Mouse (Mus musculus): ENCODE measurements around the gene Slc5a2. TPM values are rescaled to one million over a fixed set of nuclear protein-coding genes. Genes with fewer than 3 reads are reported as not detected.
A peak's percentile ranks its signal among the peaks of the same experiment; 100 is the strongest.

Gene Slc5a2
- under 1 TPM in 1 of 2 experiments, not detected in 1; 0.98 TPM for polyA plus RNA-seq (2017; shearing (Covaris generic))

DNA sequence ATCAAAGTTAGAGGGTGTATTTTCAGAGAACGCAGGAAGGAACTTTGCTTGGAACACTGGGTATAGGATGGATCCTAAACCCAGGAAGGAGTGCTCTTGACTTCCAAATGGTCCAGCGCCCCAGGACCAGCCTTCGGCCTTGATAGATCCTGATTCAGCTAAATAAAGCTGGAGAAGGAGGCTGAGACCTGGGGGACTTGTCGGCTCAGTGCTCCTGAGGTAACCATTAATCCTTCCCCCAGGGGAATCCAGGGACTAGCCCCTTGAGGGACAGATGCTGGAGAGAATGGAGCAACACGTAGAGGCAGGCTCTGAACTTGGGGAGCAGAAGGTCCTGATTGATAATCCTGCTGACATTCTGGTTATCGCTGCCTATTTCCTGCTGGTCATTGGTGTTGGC lies at the start of gene Slc5a2:
Gene Slc5a2 (plus strand): TSS at position 247 of the 400 bp plus-strand sequence.
- no peak for ATAC-seq

DNA sequence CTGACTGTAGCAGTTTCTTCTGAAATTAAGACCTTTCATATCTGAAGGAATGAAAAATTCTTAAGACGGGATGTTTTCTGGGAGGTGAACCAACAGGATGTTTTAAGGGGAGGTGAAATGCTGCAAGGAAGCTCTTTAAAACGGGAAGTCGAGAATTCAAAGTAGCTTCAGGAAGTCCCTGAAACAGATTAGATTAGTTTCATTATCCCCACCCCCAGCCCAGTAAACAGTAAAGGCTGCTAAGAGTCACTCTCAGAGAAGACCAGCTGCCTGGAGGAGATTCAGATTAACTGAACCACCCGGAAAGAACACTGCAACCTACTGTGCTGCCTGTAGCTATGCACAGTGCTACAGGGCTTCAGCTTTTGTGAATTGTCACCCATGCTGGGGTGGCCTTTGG lies 45.5 kb upstream of the Slc5a2 start:
- no peak for ATAC-seq

DNA sequence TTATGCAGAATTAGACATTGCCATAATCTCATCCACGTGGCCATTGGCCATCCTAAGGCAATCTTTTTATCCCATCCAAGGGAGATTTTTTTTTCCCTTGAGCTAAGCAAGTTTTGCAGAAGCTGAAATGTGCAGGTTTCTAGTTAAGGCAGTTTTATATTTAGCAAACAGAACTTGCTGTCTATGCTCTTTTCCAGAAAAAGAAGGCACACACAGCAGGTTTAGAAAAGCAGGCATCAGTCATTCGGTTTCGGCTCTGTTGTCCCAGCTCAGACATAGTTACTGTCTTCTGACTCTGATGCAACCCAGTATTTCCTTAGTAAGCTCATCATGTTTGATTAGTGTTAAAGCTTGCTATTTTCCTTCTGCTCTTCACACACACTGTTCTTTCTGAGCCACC lies 44.5 kb upstream of the Slc5a2 start:
- ATAC-seq, result no peak

DNA sequence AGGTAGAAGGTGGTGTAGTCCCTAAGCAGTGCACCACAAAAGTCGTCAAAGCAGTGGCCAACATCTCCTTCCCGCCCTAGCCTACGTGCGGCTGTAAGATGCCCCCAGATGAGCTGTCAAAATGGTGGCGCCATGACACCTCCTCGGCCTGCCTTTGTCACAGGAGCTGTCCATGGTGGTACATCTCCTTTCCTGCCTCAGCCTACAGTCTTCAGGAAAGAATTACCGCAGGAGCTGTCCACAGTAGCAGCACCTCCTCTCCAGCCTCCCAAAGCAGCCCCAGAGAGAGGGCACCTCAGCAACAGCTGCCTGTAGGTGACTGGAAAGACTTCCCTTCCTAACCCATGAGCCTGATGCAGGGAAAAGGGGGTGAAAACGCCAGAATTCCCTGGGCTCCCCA lies 33.7 kb upstream of the Slc5a2 start:
- ATAC-seq, result no peak

DNA sequence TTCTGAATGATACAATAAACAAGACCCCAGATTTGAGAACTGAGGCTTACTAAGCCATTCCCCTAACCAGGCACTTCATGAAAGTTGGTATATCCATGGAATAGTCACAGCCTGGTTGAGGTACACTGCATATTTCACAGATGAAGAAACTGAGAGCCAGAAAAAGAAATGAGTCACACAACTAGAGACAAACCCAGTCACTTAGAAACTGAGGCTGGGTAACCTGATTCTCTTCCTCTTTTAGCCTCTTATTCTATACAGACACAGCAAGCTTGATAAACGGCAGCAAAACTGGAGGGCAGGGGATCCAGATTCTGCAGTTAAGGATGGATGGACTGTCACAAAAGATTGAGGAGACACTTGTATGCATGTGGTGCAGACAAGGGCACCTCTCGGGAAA lies 30.7 kb upstream of the Slc5a2 start:
- no peak for ATAC-seq

DNA sequence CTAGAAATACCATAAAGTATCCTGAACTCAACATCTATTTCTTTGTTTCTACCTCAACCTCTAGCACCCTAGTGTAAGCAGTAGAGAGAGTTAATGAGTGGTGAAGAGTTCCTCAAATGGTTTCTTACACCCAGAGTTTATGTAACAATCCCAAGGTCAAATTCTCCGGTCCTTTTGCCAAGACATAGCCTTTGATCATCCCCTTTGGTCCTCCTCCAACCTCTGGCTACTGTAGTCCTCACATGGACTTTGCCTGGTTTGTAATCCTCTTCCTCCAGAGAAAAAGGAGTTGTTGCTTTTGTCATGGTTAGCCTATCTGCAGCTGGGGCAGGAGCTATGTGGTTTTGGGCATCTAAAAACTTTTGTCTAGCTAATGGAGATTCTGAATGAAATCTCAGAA lies 30.0 kb upstream of the Slc5a2 start:
- ATAC-seq, result no peak

DNA sequence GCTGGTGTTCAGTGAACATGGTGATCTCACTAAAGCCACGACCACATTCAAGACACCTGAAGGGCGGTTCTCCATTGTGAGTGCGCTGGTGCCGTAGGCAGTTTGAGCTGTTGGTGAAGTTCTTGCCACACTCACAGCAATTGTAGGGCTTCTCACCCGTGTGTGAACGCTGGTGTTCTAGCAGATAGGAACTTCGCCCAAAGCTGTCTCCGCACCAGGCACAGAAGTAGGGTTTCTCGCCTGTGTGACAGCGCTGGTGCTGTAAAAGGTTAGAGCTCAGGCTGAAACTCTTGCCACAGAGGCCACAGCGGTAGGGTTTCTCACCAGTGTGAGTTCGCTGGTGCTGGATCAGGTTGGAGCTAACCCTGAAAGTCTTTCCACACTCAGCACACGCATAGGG lies 29.0 kb upstream of the Slc5a2 start:
- no peak for ATAC-seq

DNA sequence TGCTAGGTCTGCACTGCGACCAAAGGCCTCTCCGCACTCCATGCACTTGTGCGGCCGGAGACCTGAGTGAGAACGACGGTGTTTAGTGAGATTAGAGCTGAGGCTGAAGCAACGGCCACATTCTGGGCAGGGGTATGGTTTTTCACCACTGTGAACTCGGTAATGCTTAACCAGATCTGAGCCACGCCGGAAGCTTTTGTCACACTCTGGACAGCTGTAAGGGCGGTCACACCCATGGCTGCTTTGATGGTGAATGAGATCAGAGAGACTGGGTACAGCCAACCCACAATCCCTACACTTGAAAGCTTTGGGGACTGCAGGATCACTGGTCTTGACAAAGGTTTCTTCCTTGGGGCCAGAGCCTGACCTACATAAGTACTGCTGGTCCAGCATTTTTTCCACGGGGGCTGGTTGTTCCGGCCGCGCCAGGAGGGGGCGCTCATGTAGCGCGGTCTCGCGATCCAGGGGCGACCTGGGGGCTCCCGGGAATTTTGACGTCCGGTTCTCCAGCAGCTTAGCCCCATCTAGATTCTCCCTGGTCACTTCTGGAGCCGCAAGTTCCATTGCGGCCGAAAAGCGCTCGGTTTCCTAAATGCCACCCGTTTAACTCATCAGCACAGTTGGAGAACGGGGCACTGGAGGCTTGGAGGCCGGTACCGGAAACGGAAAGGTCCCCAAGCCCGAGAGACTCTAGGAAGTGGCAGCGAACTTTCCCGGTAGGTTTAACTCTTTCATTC lies 28.4 kb upstream of the Slc5a2 start, which contains the start of gene Armc5:
Gene Armc5 (plus strand): TSS at position 487 of the 737 bp plus-strand sequence.
- peak; percentile 16 for ATAC-seq

DNA sequence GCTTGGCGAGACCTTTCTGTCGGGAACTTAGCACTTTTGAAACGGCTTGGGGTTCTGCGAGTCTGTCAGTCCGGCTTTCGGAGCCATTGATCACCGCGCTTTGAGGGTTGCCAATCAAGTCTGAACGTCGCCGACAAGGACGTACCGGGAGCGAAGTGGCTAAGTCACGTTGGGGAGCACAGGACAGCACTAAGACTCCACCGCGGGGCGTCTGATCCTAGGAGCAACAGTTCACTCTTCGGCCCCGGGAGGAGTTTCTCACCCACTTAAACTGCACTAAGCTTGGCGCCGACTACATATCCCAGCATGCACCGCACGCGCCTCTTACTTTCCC lies 27.9 kb upstream of the Slc5a2 start:
- ATAC-seq, result no peak

DNA sequence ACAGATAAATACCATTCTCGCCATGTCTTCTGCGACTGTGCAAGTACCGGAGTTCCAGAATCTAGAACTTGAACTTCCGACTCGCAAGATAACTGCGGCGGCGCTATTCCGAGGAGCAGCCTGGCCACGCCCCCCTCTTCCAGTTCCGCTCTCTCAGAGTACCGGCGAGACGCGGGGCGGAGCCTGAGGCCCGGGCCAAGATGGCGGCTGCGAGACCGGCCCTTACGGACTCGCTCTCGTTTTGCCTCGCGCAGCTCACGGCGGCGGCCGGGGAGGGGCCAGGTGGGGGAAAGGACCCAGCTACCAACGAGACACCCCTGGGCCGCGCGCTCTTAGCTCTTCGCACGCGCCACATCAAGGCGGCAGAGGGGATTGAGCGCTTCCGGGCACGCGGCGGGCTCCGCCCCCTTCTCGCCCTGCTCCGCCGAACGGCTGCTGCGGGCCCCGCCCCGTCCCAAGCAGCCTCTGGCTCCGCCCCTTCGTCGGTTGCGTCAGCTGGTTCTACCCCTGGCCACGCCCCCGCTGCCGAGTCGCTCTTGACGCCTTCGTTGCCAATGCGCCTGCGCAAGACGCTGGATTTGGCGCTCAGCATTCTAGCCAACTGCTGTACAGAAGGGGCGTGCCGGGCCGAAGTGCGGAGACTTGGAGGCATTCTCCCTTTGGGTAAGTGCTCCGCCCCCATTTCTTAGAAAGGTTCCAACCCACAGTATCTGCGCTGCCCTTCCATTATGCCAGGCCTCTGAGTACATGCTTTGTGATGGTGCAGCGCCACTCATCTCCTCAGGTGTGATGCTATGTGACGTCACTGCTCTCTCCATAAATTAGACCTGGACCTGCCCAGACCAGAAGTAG lies 27.3 kb upstream of the Slc5a2 start, which contains the start of gene 9130023H24Rik:
Gene 9130023H24Rik (minus strand): TSS at position 105 of the 852 bp plus-strand sequence.
- ATAC-seq, result peak; percentile 79

DNA sequence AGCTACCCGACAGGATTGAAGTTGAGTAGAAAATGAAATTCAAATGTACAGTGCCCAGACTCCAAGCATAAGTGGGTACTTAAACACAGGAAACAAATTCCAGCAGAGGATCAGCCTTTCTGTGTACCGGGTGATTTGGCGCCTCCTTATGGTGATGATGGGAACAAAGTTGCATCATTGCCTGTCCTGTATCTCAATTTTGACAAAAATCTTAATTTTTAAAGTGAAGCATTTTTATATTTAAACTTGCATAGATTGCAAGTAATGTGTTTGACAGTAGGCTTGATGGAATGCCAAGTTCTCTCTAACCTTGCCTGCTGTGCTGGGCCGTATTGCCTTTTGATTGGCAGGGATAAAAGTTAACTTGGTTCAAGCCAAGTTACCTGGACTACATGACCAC lies 26.5 kb upstream of the Slc5a2 start:
- peak; percentile 10 for ATAC-seq

DNA sequence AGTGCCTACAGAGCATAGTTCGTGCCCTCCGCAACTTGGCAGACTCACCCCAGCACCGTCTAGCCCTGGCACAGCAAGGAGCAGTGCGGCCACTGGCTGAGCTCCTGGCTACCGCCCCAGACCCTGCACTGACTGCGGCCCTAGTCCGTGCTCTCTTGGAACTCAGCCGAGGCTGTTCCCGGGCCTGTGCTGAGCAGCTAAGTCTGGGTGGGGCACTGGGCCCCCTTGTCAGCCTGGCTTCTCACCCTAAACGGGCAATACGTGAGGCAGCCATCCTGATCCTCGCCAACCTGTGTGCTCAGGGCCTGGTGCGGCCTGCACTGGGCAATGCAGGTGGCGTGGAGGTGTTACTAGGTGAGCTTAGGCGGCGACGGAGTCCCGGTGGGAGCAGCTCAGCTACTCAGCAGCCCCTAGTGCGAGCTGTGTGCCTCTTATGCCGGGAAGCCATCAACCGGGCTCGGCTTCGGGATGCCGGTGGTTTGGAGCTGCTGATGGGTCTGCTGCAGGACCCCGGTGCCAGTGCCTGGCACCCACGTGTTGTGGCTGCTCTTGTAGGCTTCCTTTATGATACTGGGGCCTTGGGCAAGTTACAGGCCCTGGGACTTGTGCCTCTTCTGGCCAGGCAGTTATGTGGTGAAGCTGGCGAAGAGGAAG lies 25.2 kb upstream of the Slc5a2 start:
- ATAC-seq, result no peak

DNA sequence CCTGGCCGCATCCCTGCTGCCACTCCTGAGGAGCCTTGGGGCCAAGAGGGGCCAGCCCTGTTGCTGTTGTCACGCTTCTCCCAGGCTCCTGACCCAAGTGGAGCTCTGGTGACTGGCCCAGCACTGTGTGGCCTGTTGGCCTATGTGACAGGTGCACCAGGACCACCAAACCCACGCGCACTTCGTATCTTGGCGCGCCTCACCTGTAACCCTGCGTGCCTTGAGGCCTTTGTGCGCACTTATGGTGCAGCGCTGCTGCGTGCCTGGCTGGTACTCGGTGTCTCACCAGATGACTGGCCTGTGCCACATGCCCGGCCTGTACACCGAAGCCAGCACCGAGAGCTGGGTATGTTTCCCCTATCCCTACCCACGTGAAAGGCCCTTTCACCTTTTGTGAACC lies 23.1 kb upstream of the Slc5a2 start:
- no peak for ATAC-seq

DNA sequence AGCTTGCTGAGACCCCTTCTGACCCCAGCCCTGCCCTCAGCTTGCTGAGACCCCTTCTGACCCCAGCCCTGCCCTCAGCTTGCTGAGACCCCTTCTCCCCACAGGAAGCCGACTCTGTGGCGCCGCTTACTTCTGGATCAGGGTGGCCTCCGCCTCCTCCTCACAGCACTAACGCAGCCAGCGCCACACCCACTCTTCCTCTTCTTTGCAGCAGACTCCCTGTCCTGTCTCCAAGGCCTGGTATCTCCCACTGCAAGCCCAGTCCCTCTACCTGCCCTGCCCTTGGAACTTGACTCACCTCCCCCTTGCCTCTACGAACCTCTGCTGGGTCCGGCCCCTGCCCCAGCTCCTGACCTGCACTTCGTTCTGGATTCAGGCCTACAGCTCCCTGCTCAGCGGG lies 21.5 kb upstream of the Slc5a2 start:
- ATAC-seq, result no peak

DNA sequence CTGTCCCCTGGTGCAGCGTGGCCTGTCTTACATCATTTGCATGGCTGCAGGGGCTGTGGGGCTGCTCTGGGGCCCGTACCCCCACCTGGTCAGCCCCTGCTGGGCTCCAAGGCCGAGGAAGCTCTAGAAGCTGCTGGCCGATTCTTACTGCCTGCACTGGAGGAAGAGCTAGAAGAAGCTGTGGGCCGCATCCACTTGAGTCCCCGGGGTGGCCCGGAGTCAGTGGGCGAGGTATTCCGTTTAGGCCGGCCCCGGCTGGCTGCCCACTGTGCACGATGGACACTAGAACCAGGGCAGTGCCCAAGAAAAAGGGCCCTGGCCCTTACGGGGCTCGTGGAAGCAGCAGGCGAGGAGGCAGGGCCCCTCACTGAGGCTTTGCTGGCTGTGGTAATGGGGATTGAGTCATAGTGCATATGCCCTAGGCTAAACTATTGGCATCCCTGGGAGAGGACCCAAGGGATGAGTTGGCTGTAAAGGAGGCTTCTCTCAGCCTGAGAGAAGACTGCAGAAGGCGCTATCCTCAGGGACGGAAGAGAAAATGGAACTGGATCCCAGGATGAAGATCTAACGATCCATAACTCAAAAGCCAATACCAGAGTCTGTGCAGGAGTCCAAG lies 20.9 kb upstream of the Slc5a2 start:
- no peak for ATAC-seq

DNA sequence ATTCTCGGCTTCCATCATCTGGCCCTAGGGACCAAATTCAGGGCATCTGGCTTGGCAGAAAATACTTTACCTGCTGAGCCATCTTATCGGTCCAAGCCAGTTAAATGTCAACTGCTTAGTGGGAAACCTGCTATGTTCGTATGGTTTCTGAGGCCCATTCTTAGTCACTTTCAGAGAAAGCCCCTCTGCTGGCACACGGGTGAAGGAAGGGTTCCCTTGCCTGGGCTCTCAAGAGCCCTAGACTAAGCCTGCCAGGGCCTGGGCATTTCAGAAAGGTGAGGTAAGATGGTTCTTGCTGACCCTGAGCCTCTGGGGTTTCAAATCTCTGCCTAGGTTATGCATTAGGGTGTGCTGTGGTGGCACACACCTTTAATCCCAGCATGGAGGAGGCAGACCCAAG lies 19.9 kb upstream of the Slc5a2 start:
- ATAC-seq, result no peak

DNA sequence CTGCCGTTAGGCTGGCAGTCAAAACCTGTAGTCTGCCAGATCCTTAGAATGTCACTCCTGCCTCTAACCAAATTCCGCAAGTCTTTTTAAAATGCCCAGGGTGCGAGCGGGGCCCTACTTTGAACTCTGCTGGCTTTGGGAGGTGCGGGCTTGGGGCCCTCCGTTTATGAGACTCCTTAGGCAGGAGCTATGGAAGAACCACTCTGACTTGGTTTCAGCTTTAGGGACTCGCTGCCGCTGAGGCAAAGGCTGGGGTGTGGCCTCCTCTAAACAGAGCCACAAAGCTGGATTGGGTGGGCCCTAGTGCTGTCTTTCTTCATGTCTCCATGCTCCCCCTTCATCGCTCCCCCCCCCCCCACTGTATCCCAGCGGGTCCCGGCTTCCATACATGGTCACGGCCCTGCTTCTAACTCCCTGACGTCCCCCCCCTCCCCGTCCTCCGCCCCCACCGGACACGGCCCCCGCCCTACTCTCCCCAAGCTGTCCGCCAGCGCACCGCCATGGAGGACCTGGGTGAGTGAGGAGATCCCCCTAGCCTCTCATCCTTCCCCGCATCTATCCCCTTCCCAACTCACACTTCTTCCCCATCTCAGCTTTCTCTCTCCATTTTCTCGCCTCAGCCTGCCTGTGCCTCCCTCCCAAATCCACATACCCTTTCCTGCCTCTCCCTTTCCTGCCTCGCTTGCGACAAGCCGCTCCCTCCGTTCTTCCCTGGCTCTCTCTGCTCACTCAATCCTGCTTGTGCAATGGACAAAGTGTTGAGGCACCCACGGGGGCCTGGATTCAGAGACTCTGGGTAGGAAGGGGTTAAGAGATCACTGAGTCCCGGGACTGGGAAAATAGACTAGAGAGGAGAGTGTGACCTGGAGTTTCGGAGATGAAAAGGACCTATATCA lies 18.7 kb upstream of the Slc5a2 start, which contains the start of gene Tgfb1i1:
Gene Tgfb1i1 (plus strand): TSS at position 317 of the 896 bp plus-strand sequence.
- ATAC-seq, result no peak

DNA sequence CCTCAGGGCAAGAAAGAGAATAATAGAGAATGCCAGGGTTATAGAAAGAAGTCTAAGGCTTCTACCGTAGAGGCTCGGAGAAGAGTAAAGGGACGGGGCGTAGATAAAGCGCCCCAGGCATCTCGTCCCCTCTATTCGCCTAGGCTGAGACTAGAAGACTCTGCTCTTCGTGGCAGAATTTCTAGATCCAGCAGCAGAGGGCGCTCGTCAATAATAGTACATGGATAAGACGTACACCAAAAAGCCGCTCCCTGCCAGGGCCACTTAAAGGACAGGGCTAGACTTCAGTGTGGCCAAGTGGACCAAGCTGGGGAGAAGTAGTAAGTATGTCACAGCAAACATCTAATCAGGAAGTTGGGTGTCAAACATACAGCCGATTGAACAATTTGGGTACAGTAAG lies 18.0 kb upstream of the Slc5a2 start:
- ATAC-seq, result peak; percentile 54

DNA sequence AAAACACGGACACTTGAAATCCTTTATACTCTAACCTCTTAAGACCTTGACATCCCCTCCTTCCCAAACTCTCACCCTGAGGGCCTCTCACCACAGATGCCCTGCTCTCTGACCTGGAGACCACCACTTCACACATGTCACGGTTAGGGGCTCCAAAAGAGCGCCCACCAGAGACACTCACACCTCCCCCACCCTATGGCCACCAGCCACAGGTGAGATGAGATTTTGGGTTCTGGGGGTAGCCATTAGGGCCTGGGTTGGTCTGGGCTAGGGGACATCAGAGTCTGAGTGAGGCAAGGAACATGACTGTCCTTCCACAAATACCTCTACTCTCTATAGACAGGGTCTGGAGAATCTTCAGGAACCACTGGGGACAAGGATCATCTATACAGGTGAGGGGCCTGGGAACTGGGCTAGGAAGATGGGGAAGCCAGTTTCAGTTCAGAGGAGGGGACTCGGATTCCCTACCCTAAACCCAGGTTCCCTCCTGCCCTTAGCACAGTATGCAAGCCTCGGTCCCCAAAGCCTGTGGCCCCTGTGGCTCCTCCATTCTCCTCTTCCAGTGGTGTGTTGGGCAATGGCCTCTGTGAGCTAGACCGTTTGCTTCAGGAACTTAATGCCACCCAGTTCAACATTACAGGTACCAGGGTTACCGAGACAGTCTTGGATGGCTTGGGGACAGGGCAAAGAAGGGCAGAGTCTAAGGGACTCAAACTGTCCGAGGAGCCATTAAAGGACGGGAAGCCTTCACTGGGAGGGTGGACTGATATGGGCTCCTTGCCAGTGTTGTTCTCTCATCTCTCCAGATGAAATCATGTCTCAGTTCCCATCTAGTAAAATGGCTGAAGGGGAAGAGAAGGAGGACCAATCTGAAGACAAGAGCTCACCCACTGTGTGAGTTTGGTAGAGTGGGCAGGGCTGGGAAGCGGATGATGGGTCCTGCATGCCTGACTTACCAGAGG lies 17.1 kb upstream of the Slc5a2 start:
- ATAC-seq, result no peak

DNA sequence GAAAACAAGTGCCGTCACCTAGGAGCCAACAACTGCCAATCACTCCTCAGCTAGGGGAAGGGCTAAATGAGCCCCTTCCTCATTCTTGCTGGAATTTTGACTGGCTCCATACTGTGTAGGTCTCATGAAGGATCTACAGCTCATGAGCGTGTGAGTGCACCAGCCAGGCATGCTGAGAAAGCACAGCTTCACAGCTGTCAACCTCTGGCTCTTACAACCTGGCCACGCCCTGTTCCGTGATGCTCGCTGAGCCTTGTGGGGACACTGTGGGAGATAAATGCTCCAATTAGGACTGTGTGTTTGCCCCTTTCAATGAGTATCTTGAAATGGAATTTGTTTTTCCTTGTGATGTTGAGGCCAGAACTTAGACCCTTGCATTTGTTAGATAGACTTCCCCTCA lies 15.5 kb upstream of the Slc5a2 start:
- ATAC-seq, result no peak

DNA sequence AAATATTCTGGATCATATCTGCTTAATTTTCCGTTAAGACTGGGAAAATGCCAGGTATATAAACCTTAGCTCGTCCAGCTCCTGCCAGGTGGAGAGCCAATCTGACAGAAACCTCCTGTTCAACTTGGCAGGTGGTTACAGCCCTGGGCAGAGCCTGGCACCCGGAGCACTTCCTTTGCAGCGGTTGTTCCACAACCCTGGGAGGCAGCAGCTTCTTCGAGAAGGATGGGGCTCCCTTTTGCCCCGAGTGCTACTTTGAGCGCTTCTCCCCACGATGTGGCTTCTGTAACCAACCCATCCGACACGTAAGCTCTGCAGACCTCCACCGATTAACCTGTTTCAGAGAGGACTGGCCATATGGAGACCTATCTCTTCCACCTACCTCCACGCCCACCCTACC lies 13.5 kb upstream of the Slc5a2 start:
- ATAC-seq, result no peak

All from CD4-positive, CD25-positive, alpha-beta regulatory T cell, adult 4 months (primary cell).